Mouse (Mus musculus) embryonic facial prominence, embryonic 13.5 days (tissue): ENCODE results near the gene Kcng4. TPM values are rescaled to one million over a fixed set of nuclear protein-coding genes. Genes with fewer than 3 reads are reported as not detected.

Experiments
- ATAC-seq: fragments of 200-750 bp; cut with Nextera tagmentation; 2 replicates; pipeline ENCODE4 v1.8.0; 2017; ENCODE audit warnings: low read depth; ENCODE audit not compliant: insufficient number of reproducible peaks, insufficient read depth, low FRiP score, low TSS enrichment
- H3K27ac ChIP-seq: fragments of 300-500 bp; sonication (generic); 2 replicates; pipeline ENCODE4 v1.5.1; 2015; ENCODE audit warnings: moderate library complexity, mild to moderate bottlenecking, inconsistent platforms
- H3K27me3 ChIP-seq: fragments of 300-500 bp; sonication (generic); 2 replicates; pipeline ENCODE4 v1.6.1; 2015; ENCODE audit warnings: mild to moderate bottlenecking, inconsistent platforms
- H3K36me3 ChIP-seq: fragments of 300-500 bp; sonication (generic); 2 replicates; pipeline ENCODE4 v1.6.1; 2015; ENCODE audit warnings: mild to moderate bottlenecking, inconsistent platforms
- H3K4me1 ChIP-seq: fragments of 300-500 bp; sonication (generic); 2 replicates; pipeline ENCODE4 v1.6.1; 2015; ENCODE audit warnings: inconsistent platforms
- H3K4me2 ChIP-seq: fragments of 300-500 bp; sonication (generic); 2 replicates; pipeline ENCODE4 v1.6.1; 2015; ENCODE audit warnings: moderate library complexity, mild to moderate bottlenecking, inconsistent platforms
- H3K4me3 ChIP-seq: fragments of 300-500 bp; sonication (generic); 2 replicates; pipeline ENCODE4 v1.5.1; 2015; ENCODE audit warnings: mild to moderate bottlenecking, inconsistent platforms
- H3K9ac ChIP-seq: fragments of 300-500 bp; sonication (generic); 2 replicates; pipeline ENCODE4 v1.6.1; 2015; ENCODE audit warnings: mild to moderate bottlenecking, inconsistent platforms
- H3K9me3 ChIP-seq: fragments of 300-500 bp; sonication (generic); 2 replicates; pipeline ENCODE4 v1.6.1; 2016; ENCODE audit warnings: inconsistent platforms
- WGBS: fragments of 180-500 bp; shearing (Covaris S2); methylation state at CpG from one replicate; pipeline ENCODE4 v1.1.7; 2015; ENCODE audit warnings: mixed read lengths; 5-methylcytosine and 5-hydroxymethylcytosine counted together
- polyA plus RNA-seq: library from polyadenylated mRNA; unstranded; fragments of >200 nt; fragmentation: Nextera tagmentation; extraction: Ambion mirVana; gene quantifications from 2 replicates; pipeline ENCODE4 v1.2.1, GENCODE M21; 2015

Gene Kcng4
- polyA plus RNA-seq, 1 experiment from 2014 or later: 0.18 TPM

- H3K27ac ChIP-seq: no peak overlapping the region
- 79% methylated on average over 6 of the region's 6 CpGs for WGBS
- H3K4me3 ChIP-seq: no peak overlapping the region
- ATAC-seq: no peak
- H3K9ac ChIP-seq: no peak overlapping the region
- no peaks in the 10 kb centered on the region for H3K36me3 ChIP-seq
- peaks cover 35% of the 10 kb centered on the region for H3K27me3 ChIP-seq
- peaks cover 14% of the 10 kb centered on the region for H3K4me1 ChIP-seq
- no peak overlapping the region for H3K4me2 ChIP-seq
- H3K9me3 ChIP-seq: no peaks in the 10 kb centered on the region
Observed at GRCm38 (mm10) chr8:119638261-119638660, 2.8 kb upstream of the Kcng4 start.

GRCm38 (mm10) chr8:119637381-119637780, 1.9 kb upstream of the Kcng4 start:
- H3K4me3 ChIP-seq: no peak overlapping the region
- peaks cover 44% of the 10 kb centered on the region for H3K27me3 ChIP-seq
- no peak overlapping the region for H3K4me2 ChIP-seq
- no peak overlapping the region for H3K27ac ChIP-seq
- WGBS: 82% methylated on average over 4 of the region's 4 CpGs
- H3K9ac ChIP-seq: no peak overlapping the region
- no peak for ATAC-seq
- no peaks in the 10 kb centered on the region for H3K9me3 ChIP-seq
- peaks cover 14% of the 10 kb centered on the region for H3K4me1 ChIP-seq
- no peaks in the 10 kb centered on the region for H3K36me3 ChIP-seq

- H3K4me2 ChIP-seq: no peak overlapping the region
- no peak overlapping the region for H3K9ac ChIP-seq
- no peak overlapping the region for H3K4me3 ChIP-seq
- H3K27ac ChIP-seq: no peak overlapping the region
- WGBS: 55% methylated on average over 7 of the region's 7 CpGs
- no peaks in the 10 kb centered on the region for H3K36me3 ChIP-seq
- ATAC-seq: no peak
- no peaks in the 10 kb centered on the region for H3K9me3 ChIP-seq
- H3K4me1 ChIP-seq: peaks cover 14% of the 10 kb centered on the region
- peaks cover 49% of the 10 kb centered on the region for H3K27me3 ChIP-seq
Observed at GRCm38 (mm10) chr8:119636766-119637165, 1.3 kb upstream of the Kcng4 start.

- H3K9me3 ChIP-seq: no peaks in the 10 kb centered on the region
- 44% methylated on average over 2 of the region's 2 CpGs for whole genome bisulfite sequencing
- no peaks in the 10 kb centered on the region for H3K36me3 ChIP-seq
- no peak overlapping the region for H3K27ac ChIP-seq
- peaks cover 51% of the 10 kb centered on the region for H3K27me3 ChIP-seq
- H3K4me3 ChIP-seq: no peak overlapping the region
- H3K4me1 ChIP-seq: peaks cover 14% of the 10 kb centered on the region
- H3K9ac ChIP-seq: no peak overlapping the region
- H3K4me2 ChIP-seq: no peak overlapping the region
- no peak for ATAC-seq
Observed at GRCm38 (mm10) chr8:119635958-119636357, 478 bp upstream of the Kcng4 start.

- H3K36me3 ChIP-seq: no peaks in the 10 kb centered on the region
- WGBS: 25% methylated on average over 14 of the region's 14 CpGs
- H3K4me2 ChIP-seq: peak overlapping the region; percentile 18; the same call in 1 of the 2 replicates
- H3K27ac ChIP-seq: 0 out of 2 replicates have a peak overlapping the region, but pooled peaks have one; percentile 12
- no peak overlapping the region for H3K4me3 ChIP-seq
- no peaks in the 10 kb centered on the region for H3K9me3 ChIP-seq
- H3K4me1 ChIP-seq: peaks cover 14% of the 10 kb centered on the region
- no peak for ATAC-seq
- no peak overlapping the region for H3K9ac ChIP-seq
- H3K27me3 ChIP-seq: peaks cover 51% of the 10 kb centered on the region
Observed at GRCm38 (mm10) chr8:119634616-119635336, 704 bp downstream of the Kcng4 start.

- Histone ChIP-seq H3K9ac (peak overlapping the region; percentile 21; the same call in 1 of the 2 replicates), H3K27me3 (peaks cover 51% of the 10 kb centered on the region), H3K4me1 (peaks cover 16% of the 10 kb centered on the region), H3K9me3 (no peaks in the 10 kb centered on the region), H3K4me3 (no peak overlapping the region), H3K4me2 (0 out of 2 replicates have a peak overlapping the region, but pooled peaks have one; percentile 18), H3K36me3 (no peaks in the 10 kb centered on the region), H3K27ac (no peak overlapping the region)
- no peak for ATAC-seq
- 52% methylated on average over 29 of the region's 29 CpGs for WGBS
Observed at GRCm38 (mm10) chr8:119632909-119633308, 2.6 kb downstream of the Kcng4 start.

GRCm38 (mm10) chr8:119632246-119632645, 3.2 kb downstream of the Kcng4 start:
- ATAC-seq: no peak
- Histone ChIP-seq H3K9ac (no peak overlapping the region), H3K9me3 (no peaks in the 10 kb centered on the region), H3K4me3 (no peak overlapping the region), H3K27ac (no peak overlapping the region), H3K4me2 (no peak overlapping the region), H3K27me3 (peaks cover 51% of the 10 kb centered on the region), H3K4me1 (peaks cover 23% of the 10 kb centered on the region), H3K36me3 (no peaks in the 10 kb centered on the region)
- WGBS: 83% methylated on average over 9 of the region's 9 CpGs

- no peak overlapping the region for H3K9ac ChIP-seq
- no peaks in the 10 kb centered on the region for H3K9me3 ChIP-seq
- H3K27me3 ChIP-seq: peaks cover 41% of the 10 kb centered on the region
- no peaks in the 10 kb centered on the region for H3K36me3 ChIP-seq
- no peak for ATAC-seq
- H3K4me3 ChIP-seq: no peak overlapping the region
- H3K4me1 ChIP-seq: peaks cover 22% of the 10 kb centered on the region
- no peak overlapping the region for H3K4me2 ChIP-seq
- no peak overlapping the region for H3K27ac ChIP-seq
- 14% methylated on average over 3 of the region's 3 CpGs for WGBS
Observed at GRCm38 (mm10) chr8:119630841-119631240, 4.6 kb downstream of the Kcng4 start.

GRCm38 (mm10) chr8:119627613-119628359, 7.7 kb downstream of the Kcng4 start:
- Histone ChIP-seq H3K4me1 (peaks cover 9% of the 10 kb centered on the region), H3K4me3 (no peak overlapping the region), H3K36me3 (no peaks in the 10 kb centered on the region), H3K27ac (no peak overlapping the region; the same call in 1 of the 2 replicates), H3K27me3 (peaks cover 11% of the 10 kb centered on the region), H3K4me2 (no peak overlapping the region), H3K9me3 (no peaks in the 10 kb centered on the region), H3K9ac (no peak overlapping the region)
- ATAC-seq: no peak
- WGBS: 18% methylated on average over 10 of the region's 10 CpGs

- H3K27ac ChIP-seq: no peak overlapping the region
- no peak overlapping the region for H3K4me3 ChIP-seq
- 78% methylated on average over 7 of the region's 7 CpGs for WGBS
- H3K27me3 ChIP-seq: peaks cover 5% of the 10 kb centered on the region; the same call in 1 of the 2 replicates
- no peak for ATAC-seq
- no peaks in the 10 kb centered on the region for H3K9me3 ChIP-seq
- H3K9ac ChIP-seq: no peak overlapping the region
- peaks cover 9% of the 10 kb centered on the region for H3K4me1 ChIP-seq
- no peak overlapping the region for H3K4me2 ChIP-seq
- H3K36me3 ChIP-seq: no peaks in the 10 kb centered on the region
Observed at GRCm38 (mm10) chr8:119627199-119627598, 8.3 kb downstream of the Kcng4 start.

- Histone ChIP-seq H3K4me1 (peaks cover 9% of the 10 kb centered on the region), H3K9me3 (no peaks in the 10 kb centered on the region), H3K4me3 (no peak overlapping the region), H3K9ac (no peak overlapping the region), H3K36me3 (no peaks in the 10 kb centered on the region), H3K4me2 (no peak overlapping the region), H3K27ac (no peak overlapping the region), H3K27me3 (no peaks in the 10 kb centered on the region; the same call in 1 of the 2 replicates)
- ATAC-seq: no peak
- 87% methylated on average over 22 of the region's 22 CpGs for WGBS
Observed at GRCm38 (mm10) chr8:119625788-119626187, 9.7 kb downstream of the Kcng4 start.

GRCm38 (mm10) chr8:119624916-119625315, 10.6 kb downstream of the Kcng4 start:
- 88% methylated on average over 7 of the region's 7 CpGs for WGBS
- Histone ChIP-seq H3K27me3 (no peaks in the 10 kb centered on the region; the same call in 1 of the 2 replicates), H3K4me2 (no peak overlapping the region), H3K4me3 (no peak overlapping the region), H3K4me1 (peaks cover 9% of the 10 kb centered on the region), H3K36me3 (no peaks in the 10 kb centered on the region), H3K27ac (no peak overlapping the region), H3K9me3 (no peaks in the 10 kb centered on the region), H3K9ac (no peak overlapping the region)
- no peak for ATAC-seq
